Mouse (Mus musculus) liver, embryonic 16.5 days (tissue): Measurements from ENCODE around the gene Fat3. TPM values are rescaled to one million over a fixed set of nuclear protein-coding genes. Genes with fewer than 3 reads are reported as not detected.

ENCODE experiments used
- ATAC-seq: fragments of 200-750 bp; cut with Nextera tagmentation; 2 replicates; pipeline ENCODE4 v1.8.0; 2017; ENCODE audit warnings: low read depth, mild to moderate bottlenecking, moderate number of reproducible peaks, moderate library complexity
- H3K27ac ChIP-seq: fragments of 300-500 bp; sonication (generic); 2 replicates; pipeline ENCODE4 v1.5.1; 2014; ENCODE audit warnings: mild to moderate bottlenecking, low read length
- H3K27me3 ChIP-seq: fragments of 300-500 bp; sonication (generic); 2 replicates; pipeline ENCODE4 v1.6.1; 2014; ENCODE audit warnings: low read depth, low read length, mixed read lengths; ENCODE audit not compliant: control insufficient read depth, insufficient read depth
- H3K36me3 ChIP-seq: fragments of 300-500 bp; sonication (generic); 2 replicates; pipeline ENCODE4 v1.6.1; 2014; ENCODE audit warnings: mild to moderate bottlenecking; ENCODE audit not compliant: control insufficient read depth, insufficient read depth
- H3K4me1 ChIP-seq: fragments of 300-500 bp; sonication (generic); 2 replicates; pipeline ENCODE4 v1.6.1; 2014; ENCODE audit warnings: low read depth, low read length, mixed read lengths; ENCODE audit not compliant: control insufficient read depth
- H3K4me2 ChIP-seq: fragments of 300-500 bp; sonication (generic); 2 replicates; pipeline ENCODE4 v1.6.1; 2014; ENCODE audit warnings: low read depth, low read length, mixed read lengths
- H3K4me3 ChIP-seq: fragments of 300-500 bp; sonication (generic); 2 replicates; pipeline ENCODE4 v1.5.1; 2014; ENCODE audit warnings: low read depth, mild to moderate bottlenecking, low read length
- H3K9ac ChIP-seq: fragments of 300-500 bp; sonication (generic); 2 replicates; pipeline ENCODE4 v1.6.1; 2014; ENCODE audit warnings: low read depth, low read length
- H3K9me3 ChIP-seq: fragments of 300-500 bp; sonication (generic); replicated peaks from 2 replicates; pipeline ENCODE4 v1.6.1; 2016; ENCODE audit warnings: low read length; ENCODE audit not compliant: control insufficient read depth
- WGBS: fragments of 180-500 bp; shearing (Covaris S2); extraction: QIAGEN DNeasy Blood & Tissue Kit; methylation state at CpG from one replicate; pipeline ENCODE4 v1.1.7; 2014; ENCODE audit not compliant: insufficient replicate concordance; 5-methylcytosine and 5-hydroxymethylcytosine counted together
- polyA plus RNA-seq: library from polyadenylated mRNA; unstranded; fragments of >200 nt; fragmentation: Nextera tagmentation; extraction: Ambion mirVana; gene quantifications from 2 replicates; pipeline ENCODE4 v1.2.1, GENCODE M21; 2015

Gene Fat3
- polyA plus RNA-seq, 1 experiment from 2014 or later, result 0.06 TPM

DNA sequence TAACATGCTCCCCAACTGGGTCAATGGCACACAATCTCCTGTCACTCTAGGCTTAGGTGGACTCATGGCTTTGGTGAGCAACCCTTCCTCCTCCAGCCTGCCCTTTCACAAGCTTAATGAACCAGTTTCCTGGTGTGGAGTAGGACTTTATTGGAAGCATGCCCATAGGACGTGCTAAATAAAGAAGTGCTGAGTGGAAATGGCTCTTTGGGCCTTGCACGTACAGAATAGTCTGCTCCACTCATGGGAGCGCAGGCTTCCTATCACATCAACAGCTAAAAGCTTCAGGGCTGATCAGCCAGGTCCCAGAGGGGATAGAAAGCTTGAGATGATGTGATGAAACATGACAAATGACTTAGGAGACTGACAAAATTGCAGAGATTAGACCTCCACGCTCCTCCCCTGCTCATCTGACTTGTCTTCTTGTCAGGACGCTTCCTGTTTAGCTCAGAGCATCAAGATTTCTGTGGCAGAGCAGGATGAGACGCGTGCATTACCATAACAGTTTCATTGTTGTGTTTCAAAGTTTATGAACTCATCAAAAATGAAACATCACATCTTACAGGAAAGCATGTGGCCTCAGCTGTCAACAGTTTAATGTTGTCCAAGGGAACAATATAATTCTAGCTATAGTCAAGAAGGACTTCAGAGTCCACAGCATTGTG, 386.1 kb downstream of the Fat3 start:
- WGBS, result 43% methylated on average over 7 of the region's 7 CpGs
- peak; percentile 63 for ATAC-seq
- H3K36me3 ChIP-seq, result no peaks in the 10 kb centered on the region
- H3K4me1 ChIP-seq, result no peaks in the 10 kb centered on the region
- no peak overlapping the region for H3K4me3 ChIP-seq
- H3K9ac ChIP-seq, result no peak overlapping the region
- H3K27me3 ChIP-seq, result no peaks in the 10 kb centered on the region
- no peak overlapping the region for H3K4me2 ChIP-seq
- H3K27ac ChIP-seq, result no peak overlapping the region
- H3K9me3 ChIP-seq, result no peaks in the 10 kb centered on the region

DNA sequence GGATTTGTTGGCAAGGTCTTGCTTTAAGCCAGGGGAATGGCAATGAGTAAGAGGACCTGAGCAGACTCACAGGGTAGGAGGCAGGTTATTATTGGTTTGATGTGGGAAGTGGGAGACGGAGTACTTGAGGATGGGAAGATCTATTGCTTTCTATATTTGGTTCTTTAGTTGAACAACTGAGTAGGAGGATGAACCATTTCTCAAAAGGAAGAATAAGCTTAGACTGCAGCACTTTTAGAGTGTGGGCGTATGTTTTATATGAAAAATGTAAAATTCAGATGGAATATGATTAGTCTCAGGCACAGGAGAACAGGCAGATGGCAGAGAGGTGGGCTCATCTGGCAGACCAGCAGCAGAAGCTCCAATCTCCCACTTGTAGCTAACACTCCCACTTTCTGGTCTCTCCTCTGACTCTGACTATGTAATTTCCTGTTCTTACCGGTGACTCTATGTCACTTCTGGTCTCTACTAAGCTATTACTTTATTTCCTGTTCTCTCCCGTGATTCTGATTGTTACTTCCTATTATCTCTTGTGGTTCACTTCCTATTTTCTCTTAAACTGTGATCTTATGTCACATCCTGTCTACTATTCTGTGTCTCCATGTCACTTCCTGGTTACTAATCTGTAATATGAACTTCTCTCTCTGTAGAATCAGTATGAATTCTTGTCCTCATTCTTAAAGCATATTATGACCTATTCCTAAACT, 387.0 kb downstream of the Fat3 start:
- no peak overlapping the region for H3K9ac ChIP-seq
- no peak overlapping the region for H3K4me2 ChIP-seq
- H3K9me3 ChIP-seq, result no peaks in the 10 kb centered on the region
- peak overlapping the region; percentile 29; the same call in 1 of the 2 replicates for H3K27ac ChIP-seq
- H3K36me3 ChIP-seq, result no peaks in the 10 kb centered on the region
- no peaks in the 10 kb centered on the region for H3K27me3 ChIP-seq
- no peaks in the 10 kb centered on the region for H3K4me1 ChIP-seq
- ATAC-seq, result peak; percentile 24; the same call in 1 of the 2 replicates
- 31% methylated on average over 4 of the region's 4 CpGs for WGBS
- no peak overlapping the region for H3K4me3 ChIP-seq

GRCm38 (mm10) chr9:16107900-16108299, 393.2 kb downstream of the Fat3 start:
- Histone ChIP-seq H3K27me3 (no peaks in the 10 kb centered on the region), H3K9me3 (no peaks in the 10 kb centered on the region), H3K4me2 (no peak overlapping the region), H3K36me3 (no peaks in the 10 kb centered on the region), H3K4me1 (no peaks in the 10 kb centered on the region), H3K27ac (no peak overlapping the region), H3K4me3 (no peak overlapping the region), H3K9ac (no peak overlapping the region)
- WGBS, result 46% methylated on average over 5 of the region's 5 CpGs
- no peak for ATAC-seq

DNA sequence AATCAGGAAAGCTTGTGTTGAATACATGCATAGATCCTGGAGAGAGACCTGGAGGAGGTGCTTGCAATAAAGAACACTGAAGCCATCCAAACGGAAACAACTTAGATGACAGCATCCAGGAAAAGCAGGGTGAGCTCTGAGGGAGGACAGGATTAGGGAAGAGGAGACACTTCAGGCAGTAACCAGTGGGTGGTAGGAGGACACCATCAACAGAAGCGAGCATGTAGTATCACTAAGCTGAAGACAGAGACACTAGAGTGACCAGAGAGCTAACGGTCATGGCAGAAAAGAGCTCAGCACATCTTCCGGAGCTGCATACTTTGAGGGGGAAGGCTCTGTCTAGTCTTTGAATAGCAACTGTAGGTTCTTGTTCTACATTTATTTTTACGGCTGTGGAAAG, 393.7 kb downstream of the Fat3 start:
- H3K4me3 ChIP-seq, result no peak overlapping the region

DNA sequence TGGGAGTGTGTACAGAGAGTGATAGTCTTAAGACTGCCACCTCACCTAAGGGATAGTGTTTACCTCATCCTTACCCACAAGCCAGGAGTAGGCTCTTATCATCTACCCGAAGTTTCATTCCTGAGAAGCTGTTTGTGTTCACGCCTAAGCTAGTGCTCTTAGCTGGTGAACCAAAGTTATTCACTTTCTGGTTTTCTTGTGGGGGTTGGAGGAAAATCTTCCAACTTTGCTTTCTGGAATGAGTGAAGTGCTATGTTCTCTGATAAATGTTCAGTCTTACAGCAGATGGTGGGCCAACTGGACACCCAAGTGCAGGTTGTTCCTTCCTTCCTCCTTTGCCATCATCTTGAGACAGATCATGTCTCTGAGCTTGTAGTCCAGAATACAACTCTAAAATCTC, 402.5 kb downstream of the Fat3 start:
- no peak for ATAC-seq
- no peaks in the 10 kb centered on the region for H3K4me1 ChIP-seq
- H3K4me3 ChIP-seq, result no peak overlapping the region
- H3K36me3 ChIP-seq, result no peaks in the 10 kb centered on the region
- no peaks in the 10 kb centered on the region for H3K9me3 ChIP-seq
- H3K27me3 ChIP-seq, result no peaks in the 10 kb centered on the region
- H3K9ac ChIP-seq, result no peak overlapping the region
- no peak overlapping the region for H3K27ac ChIP-seq
- 51% methylated on average over 2 of the region's 2 CpGs for WGBS
- no peak overlapping the region for H3K4me2 ChIP-seq

More for the DNA sequence above, 393.7 kb downstream of the Fat3 start:
- H3K4me2 ChIP-seq, result no peak overlapping the region
- no peaks in the 10 kb centered on the region for H3K9me3 ChIP-seq
- H3K4me1 ChIP-seq, result no peaks in the 10 kb centered on the region
- ATAC-seq, result no peak
- H3K9ac ChIP-seq, result no peak overlapping the region
- H3K27me3 ChIP-seq, result no peaks in the 10 kb centered on the region
- no peak overlapping the region for H3K27ac ChIP-seq
- WGBS, result 36% methylated on average over 5 of the region's 5 CpGs
- no peaks in the 10 kb centered on the region for H3K36me3 ChIP-seq

DNA sequence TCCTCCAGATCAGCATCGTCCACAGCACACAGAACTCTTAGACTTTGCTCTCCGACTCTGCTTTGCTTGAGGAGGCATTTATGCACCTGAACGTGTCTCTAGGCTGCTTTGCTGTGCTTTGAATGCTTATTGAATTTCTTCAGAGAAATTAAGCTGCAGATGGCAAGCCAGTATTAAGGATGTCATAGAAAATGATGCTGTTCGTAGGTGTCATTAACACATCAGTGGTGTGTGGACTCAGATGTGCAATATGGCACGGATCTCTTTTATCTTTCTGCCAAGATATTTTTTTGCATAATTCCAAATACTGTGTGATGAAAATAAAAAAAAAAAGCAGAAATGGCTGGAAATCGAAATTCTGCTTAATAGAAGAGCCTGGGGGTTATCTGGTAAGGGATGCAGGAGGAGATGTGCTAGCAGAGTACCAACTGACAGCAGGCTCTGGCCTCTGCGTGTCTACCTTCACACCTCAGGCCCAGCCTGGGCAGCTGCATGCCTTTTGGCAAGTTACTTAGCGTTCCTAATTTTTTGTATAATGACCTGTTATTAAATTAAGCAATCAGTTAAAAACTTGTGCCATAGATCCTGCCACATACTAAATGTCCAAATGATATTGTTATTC, 407.9 kb downstream of the Fat3 start:
- no peaks in the 10 kb centered on the region for H3K4me1 ChIP-seq
- H3K9me3 ChIP-seq, result no peaks in the 10 kb centered on the region
- H3K27me3 ChIP-seq, result no peaks in the 10 kb centered on the region
- H3K4me3 ChIP-seq, result no peak overlapping the region
- no peaks in the 10 kb centered on the region for H3K36me3 ChIP-seq
- WGBS, result 57% methylated on average over 8 of the region's 8 CpGs
- no peak overlapping the region for H3K9ac ChIP-seq
- H3K27ac ChIP-seq, result no peak overlapping the region
- ATAC-seq, result no peak
- H3K4me2 ChIP-seq, result no peak overlapping the region

- H3K9ac ChIP-seq, result no peak overlapping the region
- no peak overlapping the region for H3K4me2 ChIP-seq
- no peak for ATAC-seq
- H3K9me3 ChIP-seq, result no peaks in the 10 kb centered on the region
- 53% methylated on average over 5 of the region's 5 CpGs for WGBS
- no peaks in the 10 kb centered on the region for H3K27me3 ChIP-seq
- no peak overlapping the region for H3K4me3 ChIP-seq
- H3K36me3 ChIP-seq, result no peaks in the 10 kb centered on the region
- no peak overlapping the region for H3K27ac ChIP-seq
- no peaks in the 10 kb centered on the region for H3K4me1 ChIP-seq
Measured at GRCm38 (mm10) chr9:16092051-16092967, 408.8 kb downstream of the Fat3 start.

DNA sequence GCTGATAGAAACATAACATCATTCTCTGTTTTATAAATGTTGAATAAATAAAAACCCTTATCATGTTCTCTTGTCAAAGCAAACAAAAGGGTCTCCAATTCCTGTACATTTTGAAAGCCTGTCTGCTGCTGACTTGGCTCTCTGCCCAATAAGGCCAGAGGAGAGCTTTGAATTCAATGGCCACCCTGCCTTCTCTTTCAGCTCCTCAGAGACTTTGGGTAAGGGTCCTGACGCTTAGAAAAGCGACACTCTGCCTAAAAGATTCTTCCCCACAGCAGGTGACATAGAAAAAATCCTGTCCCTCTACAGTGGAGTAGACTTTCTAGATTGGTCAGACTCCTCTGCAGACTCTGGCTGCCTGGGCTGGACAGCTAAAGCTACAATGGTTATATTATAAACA, 421.8 kb downstream of the Fat3 start:
- H3K9me3 ChIP-seq, result no peaks in the 10 kb centered on the region
- ATAC-seq, result no peak
- H3K4me2 ChIP-seq, result no peak overlapping the region
- H3K27me3 ChIP-seq, result no peaks in the 10 kb centered on the region
- H3K4me3 ChIP-seq, result no peak overlapping the region
- 49% methylated on average over 2 of the region's 2 CpGs for WGBS
- H3K4me1 ChIP-seq, result no peaks in the 10 kb centered on the region
- H3K27ac ChIP-seq, result no peak overlapping the region
- H3K9ac ChIP-seq, result no peak overlapping the region
- H3K36me3 ChIP-seq, result no peaks in the 10 kb centered on the region
